Mouse (Mus musculus) G1E-ER4 (cell line): Measurements from ENCODE around the gene Dph5. TPM values are rescaled to one million over a fixed set of nuclear protein-coding genes. Genes with fewer than 3 reads are reported as not detected.

ENCODE experiments used
- GATA1 ChIP-seq: IDR thresholded peaks from one replicate; pipeline ENCODE4 v1.8.0; 2012; ENCODE audit warnings: low read length, inconsistent platforms
- polyA plus RNA-seq: library from polyadenylated mRNA; stranded (reverse); fragments of >175 nt; gene quantifications from 2 replicates; pipeline ENCODE4 v1.2.3, GENCODE M21; 2012

Gene Dph5
- polyA plus RNA-seq, result 1.2 TPM in 2 replicates

GRCm38 (mm10) chr3:115887427-115888309, at the start of gene Dph5:
Gene Dph5 (plus strand): TSS chr3:115887837.
- TF ChIP-seq GATA1, result no peak

- no peak for TF ChIP-seq GATA1
Measured at GRCm38 (mm10) chr3:115844566-115844965, 43.1 kb upstream of the Dph5 start.

GRCm38 (mm10) chr3:115845032-115845618, 42.5 kb upstream of the Dph5 start:
- TF ChIP-seq GATA1, result no peak

- TF ChIP-seq GATA1, result no peak
Measured at GRCm38 (mm10) chr3:115845724-115846123, 41.9 kb upstream of the Dph5 start.

- no peak for TF ChIP-seq GATA1
Measured at GRCm38 (mm10) chr3:115846153-115846552, 41.5 kb upstream of the Dph5 start.

- no peak for TF ChIP-seq GATA1
Measured at GRCm38 (mm10) chr3:115848686-115849480, 38.8 kb upstream of the Dph5 start.

- no peak for TF ChIP-seq GATA1
Measured at GRCm38 (mm10) chr3:115850946-115851345, 36.7 kb upstream of the Dph5 start.

GRCm38 (mm10) chr3:115854672-115855191, 32.9 kb upstream of the Dph5 start:
- no peak for TF ChIP-seq GATA1

- no peak for TF ChIP-seq GATA1
Measured at GRCm38 (mm10) chr3:115855576-115855975, 32.1 kb upstream of the Dph5 start.

- TF ChIP-seq GATA1, result no peak
Measured at GRCm38 (mm10) chr3:115856484-115857022, 31.1 kb upstream of the Dph5 start.

- no peak for TF ChIP-seq GATA1
Measured at GRCm38 (mm10) chr3:115857436-115857835, 30.2 kb upstream of the Dph5 start.

GRCm38 (mm10) chr3:115858822-115859221, 28.8 kb upstream of the Dph5 start:
- no peak for TF ChIP-seq GATA1

- TF ChIP-seq GATA1, result no peak
Measured at GRCm38 (mm10) chr3:115863487-115863886, 24.1 kb upstream of the Dph5 start.

- TF ChIP-seq GATA1, result no peak
Measured at GRCm38 (mm10) chr3:115867150-115867549, 20.5 kb upstream of the Dph5 start.

- no peak for TF ChIP-seq GATA1
Measured at GRCm38 (mm10) chr3:115867901-115868300, 19.7 kb upstream of the Dph5 start.

- TF ChIP-seq GATA1, result no peak
Measured at GRCm38 (mm10) chr3:115869360-115869759, 18.3 kb upstream of the Dph5 start.

- TF ChIP-seq GATA1, result no peak
Measured at GRCm38 (mm10) chr3:115875551-115875950, 12.1 kb upstream of the Dph5 start.
